Mouse (Mus musculus) embryonic facial prominence, embryonic 13.5 days (tissue): ENCODE measurements around the gene Megf6. TPM values are rescaled to one million over a fixed set of nuclear protein-coding genes. Genes with fewer than 3 reads are reported as not detected.

Experiments used
- ATAC-seq: fragments of 200-750 bp; cut with Nextera tagmentation; 2 replicates; pipeline ENCODE4 v1.8.0; 2017; ENCODE audit warnings: low read depth; ENCODE audit not compliant: insufficient number of reproducible peaks, insufficient read depth, low FRiP score, low TSS enrichment
- H3K27ac ChIP-seq: fragments of 300-500 bp; sonication (generic); 2 replicates; pipeline ENCODE4 v1.5.1; 2015; ENCODE audit warnings: moderate library complexity, mild to moderate bottlenecking, inconsistent platforms
- H3K27me3 ChIP-seq: fragments of 300-500 bp; sonication (generic); 2 replicates; pipeline ENCODE4 v1.6.1; 2015; ENCODE audit warnings: mild to moderate bottlenecking, inconsistent platforms
- H3K36me3 ChIP-seq: fragments of 300-500 bp; sonication (generic); 2 replicates; pipeline ENCODE4 v1.6.1; 2015; ENCODE audit warnings: mild to moderate bottlenecking, inconsistent platforms
- H3K4me1 ChIP-seq: fragments of 300-500 bp; sonication (generic); 2 replicates; pipeline ENCODE4 v1.6.1; 2015; ENCODE audit warnings: inconsistent platforms
- H3K4me2 ChIP-seq: fragments of 300-500 bp; sonication (generic); 2 replicates; pipeline ENCODE4 v1.6.1; 2015; ENCODE audit warnings: moderate library complexity, mild to moderate bottlenecking, inconsistent platforms
- H3K4me3 ChIP-seq: fragments of 300-500 bp; sonication (generic); 2 replicates; pipeline ENCODE4 v1.5.1; 2015; ENCODE audit warnings: mild to moderate bottlenecking, inconsistent platforms
- H3K9ac ChIP-seq: fragments of 300-500 bp; sonication (generic); 2 replicates; pipeline ENCODE4 v1.6.1; 2015; ENCODE audit warnings: mild to moderate bottlenecking, inconsistent platforms
- H3K9me3 ChIP-seq: fragments of 300-500 bp; sonication (generic); 2 replicates; pipeline ENCODE4 v1.6.1; 2016; ENCODE audit warnings: inconsistent platforms
- WGBS: fragments of 180-500 bp; shearing (Covaris S2); methylation state at CpG from one replicate; pipeline ENCODE4 v1.1.7; 2015; ENCODE audit warnings: mixed read lengths; 5-methylcytosine and 5-hydroxymethylcytosine counted together
- polyA plus RNA-seq: library from polyadenylated mRNA; unstranded; fragments of >200 nt; fragmentation: Nextera tagmentation; extraction: Ambion mirVana; gene quantifications from 2 replicates; pipeline ENCODE4 v1.2.1, GENCODE M21; 2015

Gene Megf6
- polyA plus RNA-seq, 1 experiment from 2014 or later = 99.7 TPM

- Histone ChIP-seq H3K4me1 (peaks cover 19% of the 10 kb centered on the region), H3K27ac (no peak overlapping the region), H3K4me2 (no peak overlapping the region), H3K9ac (no peak overlapping the region), H3K4me3 (no peak overlapping the region), H3K9me3 (no peaks in the 10 kb centered on the region), H3K36me3 (peaks cover 42% of the 10 kb centered on the region), H3K27me3 (no peaks in the 10 kb centered on the region)
- ATAC-seq = no peak
- 69% methylated on average over 8 of the region's 8 CpGs for WGBS
Measured at GRCm38 (mm10) chr4:154188948-154189347, 18.4 kb downstream of the Megf6 start.

DNA sequence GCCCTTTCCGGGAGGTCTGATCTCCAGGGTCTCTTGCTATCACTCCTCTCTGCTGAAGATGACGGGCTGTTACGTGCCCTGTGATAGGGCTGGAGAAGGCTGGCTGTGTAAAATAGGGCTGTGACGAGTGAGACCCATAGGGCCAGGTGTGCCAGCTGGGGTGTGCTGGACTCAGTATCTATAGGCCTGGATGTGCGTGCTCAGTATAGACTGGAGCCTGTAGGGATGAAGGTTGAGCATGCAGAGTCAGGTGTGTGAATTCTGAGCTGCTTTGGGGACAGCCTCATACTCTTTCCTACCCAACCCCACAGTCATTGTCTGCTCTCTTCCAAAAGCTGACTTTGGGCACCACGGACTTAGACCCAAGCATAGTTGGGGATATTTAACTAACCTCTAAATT lies 27.4 kb downstream of the Megf6 start:
- ATAC-seq = no peak
- H3K36me3 ChIP-seq = peaks cover 8% of the 10 kb centered on the region
- no peaks in the 10 kb centered on the region for H3K27me3 ChIP-seq
- H3K4me2 ChIP-seq = peak overlapping the region; percentile 14; the same call in 1 of the 2 replicates
- peaks cover 29% of the 10 kb centered on the region for H3K4me1 ChIP-seq
- H3K9ac ChIP-seq = no peak overlapping the region
- H3K4me3 ChIP-seq = no peak overlapping the region
- peak overlapping the region; percentile 94 for H3K27ac ChIP-seq
- H3K9me3 ChIP-seq = no peaks in the 10 kb centered on the region
- 52% methylated on average over 6 of the region's 6 CpGs for WGBS

GRCm38 (mm10) chr4:154198377-154198961 lies 27.9 kb downstream of the Megf6 start:
- peak overlapping the region; percentile 62 for H3K9ac ChIP-seq
- peak; percentile 53; the same call in 1 of the 2 replicates for ATAC-seq
- WGBS = 9% methylated on average over 7 of the region's 7 CpGs

GRCm38 (mm10) chr4:154201511-154201910 lies 31.0 kb downstream of the Megf6 start:
- ATAC-seq = no peak
- WGBS = 57% methylated on average over 5 of the region's 5 CpGs
- no peak overlapping the region for H3K9ac ChIP-seq

More at GRCm38 (mm10) chr4:154198377-154198961, 27.9 kb downstream of the Megf6 start:
- Histone ChIP-seq H3K4me1 (peaks cover 29% of the 10 kb centered on the region), H3K27me3 (no peaks in the 10 kb centered on the region), H3K4me3 (no peak overlapping the region), H3K36me3 (peaks cover 8% of the 10 kb centered on the region), H3K4me2 (peak overlapping the region; percentile 14), H3K9me3 (no peaks in the 10 kb centered on the region), H3K27ac (peak overlapping the region; percentile 94)

DNA sequence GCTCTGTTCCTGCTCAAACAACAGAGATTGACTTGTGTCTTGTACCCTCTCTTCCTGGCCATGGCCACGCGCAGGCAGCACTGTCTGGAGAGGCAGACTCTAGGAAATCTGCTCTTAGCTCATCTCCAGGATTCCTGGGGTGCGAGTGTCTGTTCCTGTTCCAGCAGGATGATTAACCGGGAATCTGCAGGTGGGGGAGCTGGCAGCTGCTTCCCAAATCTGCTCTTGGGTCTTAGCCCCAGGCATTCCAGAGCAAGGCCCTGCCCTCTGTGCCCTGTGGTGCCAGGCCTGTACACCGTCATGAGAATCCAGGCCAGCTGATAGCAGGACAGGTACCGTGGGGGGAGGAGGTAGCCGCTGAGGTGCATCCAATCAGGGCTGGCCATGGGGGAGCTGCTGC lies 34.0 kb downstream of the Megf6 start:
- H3K36me3 ChIP-seq = no peaks in the 10 kb centered on the region
- 69% methylated on average over 7 of the region's 7 CpGs for WGBS
- no peak for ATAC-seq

More at GRCm38 (mm10) chr4:154201511-154201910, 31.0 kb downstream of the Megf6 start:
- Histone ChIP-seq H3K27me3 (no peaks in the 10 kb centered on the region), H3K4me2 (no peak overlapping the region), H3K9me3 (no peaks in the 10 kb centered on the region), H3K4me3 (no peak overlapping the region), H3K36me3 (no peaks in the 10 kb centered on the region), H3K27ac (peak overlapping the region; percentile 11; the same call in 1 of the 2 replicates), H3K4me1 (peaks cover 38% of the 10 kb centered on the region)

GRCm38 (mm10) chr4:154205392-154205791 lies 34.9 kb downstream of the Megf6 start:
- Histone ChIP-seq H3K9ac (peak overlapping the region; percentile 33; the same call in 1 of the 2 replicates), H3K4me1 (peaks cover 25% of the 10 kb centered on the region), H3K36me3 (no peaks in the 10 kb centered on the region), H3K9me3 (no peaks in the 10 kb centered on the region), H3K4me2 (no peak overlapping the region), H3K27me3 (no peaks in the 10 kb centered on the region), H3K27ac (no peak overlapping the region), H3K4me3 (no peak overlapping the region)
- WGBS = 74% methylated on average over 5 of the region's 5 CpGs
- ATAC-seq = no peak

More for the DNA sequence above, 34.0 kb downstream of the Megf6 start:
- no peaks in the 10 kb centered on the region for H3K27me3 ChIP-seq
- no peak overlapping the region for H3K4me3 ChIP-seq
- no peak overlapping the region for H3K4me2 ChIP-seq
- peaks cover 21% of the 10 kb centered on the region; the same call in 1 of the 2 replicates for H3K4me1 ChIP-seq
- H3K9ac ChIP-seq = peak overlapping the region; percentile 21; the same call in 1 of the 2 replicates
- no peak overlapping the region for H3K27ac ChIP-seq
- no peaks in the 10 kb centered on the region for H3K9me3 ChIP-seq

- no peak overlapping the region for H3K4me3 ChIP-seq
- no peaks in the 10 kb centered on the region for H3K9me3 ChIP-seq
- no peaks in the 10 kb centered on the region for H3K27me3 ChIP-seq
- peak overlapping the region; percentile 27; the same call in 1 of the 2 replicates for H3K9ac ChIP-seq
- 16% methylated on average over 5 of the region's 5 CpGs for WGBS
- H3K27ac ChIP-seq = no peak overlapping the region
- ATAC-seq = no peak
- no peaks in the 10 kb centered on the region for H3K36me3 ChIP-seq
- peaks cover 29% of the 10 kb centered on the region for H3K4me1 ChIP-seq
- H3K4me2 ChIP-seq = no peak overlapping the region
Measured at GRCm38 (mm10) chr4:154207261-154207660, 36.7 kb downstream of the Megf6 start.

DNA sequence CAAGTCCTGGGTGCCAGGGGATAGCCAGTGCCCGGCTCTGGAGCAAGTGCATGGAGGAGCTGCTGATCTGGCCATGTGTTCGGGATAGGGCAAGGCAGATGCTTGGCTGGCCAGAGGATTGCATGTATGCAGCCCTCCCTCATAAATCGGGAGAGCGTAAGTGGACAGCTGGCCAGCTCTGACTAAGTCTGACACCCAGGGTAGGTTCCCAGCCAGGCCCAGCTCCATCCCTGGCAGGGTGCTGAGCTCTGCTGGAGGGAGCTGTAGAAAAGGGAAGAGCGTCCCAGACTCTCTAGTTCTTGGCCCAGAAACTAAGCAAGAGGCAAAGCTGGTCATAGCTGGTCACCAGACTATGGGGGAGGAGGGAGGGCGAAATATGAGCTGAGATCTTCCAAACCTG lies 38.5 kb downstream of the Megf6 start:
- H3K4me1 ChIP-seq = peaks cover 47% of the 10 kb centered on the region
- no peak overlapping the region for H3K27ac ChIP-seq
- 0 out of 2 replicates have a peak overlapping the region, but pooled peaks have one; percentile 4 for H3K9ac ChIP-seq

GRCm38 (mm10) chr4:154209825-154210224 lies 39.3 kb downstream of the Megf6 start:
- ATAC-seq = no peak
- H3K9ac ChIP-seq = no peak overlapping the region
- no peaks in the 10 kb centered on the region for H3K9me3 ChIP-seq
- H3K4me2 ChIP-seq = no peak overlapping the region
- no peaks in the 10 kb centered on the region for H3K36me3 ChIP-seq
- H3K4me3 ChIP-seq = no peak overlapping the region
- no peaks in the 10 kb centered on the region for H3K27me3 ChIP-seq
- no peak overlapping the region for H3K27ac ChIP-seq
- WGBS = 24% methylated on average over 3 of the region's 3 CpGs
- peaks cover 48% of the 10 kb centered on the region for H3K4me1 ChIP-seq

More for the DNA sequence above, 38.5 kb downstream of the Megf6 start:
- Histone ChIP-seq H3K36me3 (no peaks in the 10 kb centered on the region), H3K9me3 (no peaks in the 10 kb centered on the region), H3K27me3 (no peaks in the 10 kb centered on the region), H3K4me2 (no peak overlapping the region), H3K4me3 (no peak overlapping the region)
- 67% methylated on average over 6 of the region's 6 CpGs for WGBS
- no peak for ATAC-seq

- Histone ChIP-seq H3K27ac (peak overlapping the region; percentile 12), H3K4me1 (peaks cover 47% of the 10 kb centered on the region)
- no peak for ATAC-seq
Measured at GRCm38 (mm10) chr4:154211459-154211858, 40.9 kb downstream of the Megf6 start.

GRCm38 (mm10) chr4:154213586-154213985 lies 43.1 kb downstream of the Megf6 start:
- no peaks in the 10 kb centered on the region; the same call in 1 of the 2 replicates for H3K9me3 ChIP-seq
- no peaks in the 10 kb centered on the region for H3K27me3 ChIP-seq
- no peak overlapping the region for H3K4me2 ChIP-seq
- H3K27ac ChIP-seq = peak overlapping the region; percentile 66; the same call in 1 of the 2 replicates
- 0 out of 2 replicates have a peak, but pooled peaks cover 3% of the 10 kb centered on the region for H3K36me3 ChIP-seq
- H3K4me1 ChIP-seq = peaks cover 56% of the 10 kb centered on the region
- no peak overlapping the region for H3K4me3 ChIP-seq
- ATAC-seq = no peak
- H3K9ac ChIP-seq = peak overlapping the region; percentile 49; the same call in 1 of the 2 replicates
- 61% methylated on average over 7 of the region's 7 CpGs for WGBS

More at GRCm38 (mm10) chr4:154211459-154211858, 40.9 kb downstream of the Megf6 start:
- Histone ChIP-seq H3K36me3 (0 out of 2 replicates have a peak, but pooled peaks cover 3% of the 10 kb centered on the region), H3K9ac (peak overlapping the region; percentile 47; the same call in 1 of the 2 replicates), H3K27me3 (no peaks in the 10 kb centered on the region), H3K4me3 (no peak overlapping the region), H3K9me3 (no peaks in the 10 kb centered on the region; the same call in 1 of the 2 replicates), H3K4me2 (no peak overlapping the region)
- 73% methylated on average over 13 of the region's 13 CpGs for whole genome bisulfite sequencing

GRCm38 (mm10) chr4:154214075-154214474 lies 43.5 kb downstream of the Megf6 start:
- peaks cover 61% of the 10 kb centered on the region for H3K4me1 ChIP-seq
- H3K36me3 ChIP-seq = 0 out of 2 replicates have a peak, but pooled peaks cover 3% of the 10 kb centered on the region
- no peak for ATAC-seq
- H3K9ac ChIP-seq = peak overlapping the region; percentile 49; the same call in 1 of the 2 replicates
- no peak overlapping the region for H3K4me3 ChIP-seq
- 9% methylated on average over 5 of the region's 5 CpGs for WGBS
- no peak overlapping the region for H3K4me2 ChIP-seq
- H3K27ac ChIP-seq = peak overlapping the region; percentile 75
- H3K27me3 ChIP-seq = no peaks in the 10 kb centered on the region
- no peaks in the 10 kb centered on the region; the same call in 1 of the 2 replicates for H3K9me3 ChIP-seq
